Mouse (Mus musculus): Measurements from ENCODE around the gene Tnfrsf11a. TPM values are rescaled to one million over a fixed set of nuclear protein-coding genes. Genes with fewer than 3 reads are reported as not detected.

Gene Tnfrsf11a
- total and polyA plus RNA-seq, 2 experiments from 2014 or later = 1.1 to 4.0 TPM

DNA sequence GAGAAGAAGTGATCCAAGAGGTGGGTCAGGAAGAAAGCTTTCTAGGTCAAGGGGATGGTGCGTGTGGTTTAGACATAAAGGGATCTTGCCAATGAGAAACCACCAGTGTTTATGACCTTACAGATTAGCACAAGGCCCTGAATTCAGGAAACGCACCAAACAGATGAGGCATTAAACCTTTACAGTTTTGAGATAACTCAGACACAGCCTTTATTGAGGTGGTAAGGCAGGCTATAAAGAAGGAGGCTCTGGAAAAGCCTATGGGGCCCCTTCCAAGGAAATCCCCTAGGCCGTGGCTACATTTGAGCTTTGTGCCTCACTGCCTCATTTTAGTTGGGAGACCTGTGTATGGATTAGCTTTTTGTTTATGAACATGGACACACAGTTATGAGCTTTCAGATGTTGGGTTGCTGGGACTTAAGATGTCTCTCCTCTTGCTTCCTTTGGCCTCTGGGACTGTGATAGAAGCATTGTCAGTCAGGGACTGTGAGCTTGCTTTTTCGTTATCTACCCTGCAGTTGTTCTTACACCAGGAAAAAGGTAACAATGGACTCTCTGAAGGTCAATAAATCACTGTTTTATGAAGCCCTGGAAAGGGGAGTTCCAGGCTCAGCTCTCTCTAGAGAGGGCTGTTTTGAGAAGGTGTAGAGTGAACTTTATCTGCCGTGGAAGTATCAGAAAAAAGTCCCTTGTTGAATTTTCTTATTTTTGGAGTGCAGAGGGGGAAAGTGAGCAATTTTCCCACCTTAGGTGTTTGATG, 3.9 kb downstream of the Tnfrsf11a start:
- DNase-seq (ENCODE audit: low spot score) (no peak), ATAC-seq (no peak)
- H3K9me3 ChIP-seq (ENCODE audit: low read length) = no peaks in the 10 kb centered on the region
- no peak overlapping the region for H3K4me3 ChIP-seq (ENCODE audit: low read length)
- H3K27ac ChIP-seq = no peak overlapping the region
- H3K27me3 ChIP-seq (ENCODE audit: insufficient read depth, low read length) = no peaks in the 10 kb centered on the region
- 88% methylated on average over 5 of the region's 5 CpGs for whole genome bisulfite sequencing
- H3K4me1 ChIP-seq (ENCODE audit: insufficient read depth, low read length) = no peaks in the 10 kb centered on the region
- no peak for TF ChIP-seq CTCF (IDR thresholded peaks at IDR 0.05; ENCODE audit: low read depth)
- H3K36me3 ChIP-seq (ENCODE audit: insufficient read depth, low read length) = no peaks in the 10 kb centered on the region
- no peak overlapping the region for H3K9ac ChIP-seq (replicated peaks; ENCODE audit: low read length)
- H3K4me2 ChIP-seq (ENCODE audit: low read depth, low read length) = no peak overlapping the region

- no peak for TF ChIP-seq CTCF (IDR thresholded peaks at IDR 0.05; ENCODE audit: low read depth)
- no peak overlapping the region for H3K9ac ChIP-seq (replicated peaks; ENCODE audit: low read length)
- ATAC-seq = no peak
- no peaks in the 10 kb centered on the region for H3K27me3 ChIP-seq (ENCODE audit: insufficient read depth, low read length)
- H3K4me1 ChIP-seq (ENCODE audit: insufficient read depth, low read length) = no peaks in the 10 kb centered on the region
- H3K27ac ChIP-seq = no peak overlapping the region
- no peak for DNase-seq (ENCODE audit: low spot score)
- 83% methylated on average over 4 of the region's 4 CpGs for WGBS
- H3K4me2 ChIP-seq (ENCODE audit: low read depth, low read length) = no peak overlapping the region
- H3K4me3 ChIP-seq (ENCODE audit: low read length) = no peak overlapping the region
- H3K9me3 ChIP-seq (ENCODE audit: low read length) = no peaks in the 10 kb centered on the region
- H3K36me3 ChIP-seq (ENCODE audit: insufficient read depth, low read length) = no peaks in the 10 kb centered on the region
Observed at GRCm38 (mm10) chr1:105785146-105785545, 4.6 kb downstream of the Tnfrsf11a start.

DNA sequence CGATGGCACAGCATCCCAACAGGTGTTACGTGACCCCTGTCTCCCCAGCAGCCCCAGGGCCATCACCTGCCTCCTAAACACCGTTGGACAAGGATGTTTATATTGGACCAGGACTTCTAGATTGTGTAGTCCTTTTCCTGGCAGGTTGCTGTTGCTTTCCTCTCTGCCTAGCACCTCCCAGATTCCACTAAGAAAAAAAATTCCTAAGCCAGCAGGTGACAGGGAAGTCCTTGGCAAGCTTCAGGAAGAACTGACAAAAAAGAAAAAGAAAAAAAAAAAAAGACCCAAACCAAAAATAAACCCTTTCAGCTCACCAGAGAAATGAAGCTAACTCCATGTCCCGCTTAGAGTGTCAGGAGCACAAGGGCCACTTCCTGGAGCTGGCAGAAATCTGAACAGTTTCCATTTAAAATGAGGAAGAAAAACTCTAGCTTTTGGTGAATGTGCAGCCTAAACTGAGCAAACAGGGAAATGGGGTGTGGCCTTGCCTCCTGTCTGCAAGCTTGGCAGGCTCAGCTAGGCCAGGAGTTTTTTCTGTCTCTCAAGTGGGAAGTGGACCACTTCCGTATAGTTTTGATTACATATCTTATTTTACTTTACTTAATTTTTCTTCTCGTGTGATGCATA, 6.3 kb downstream of the Tnfrsf11a start:
- DNase-seq (ENCODE audit: low spot score) (no peak), ATAC-seq (no peak)
- H3K27me3 ChIP-seq (ENCODE audit: insufficient read depth, low read length) = no peaks in the 10 kb centered on the region
- H3K9me3 ChIP-seq (ENCODE audit: low read length) = no peaks in the 10 kb centered on the region
- no peak overlapping the region for H3K9ac ChIP-seq (replicated peaks; ENCODE audit: low read length)
- H3K36me3 ChIP-seq (ENCODE audit: insufficient read depth, low read length) = no peaks in the 10 kb centered on the region
- H3K27ac ChIP-seq = no peak overlapping the region
- TF ChIP-seq CTCF (IDR thresholded peaks at IDR 0.05; ENCODE audit: low read depth) = no peak
- no peak overlapping the region for H3K4me3 ChIP-seq (ENCODE audit: low read length)
- H3K4me2 ChIP-seq (ENCODE audit: low read depth, low read length) = no peak overlapping the region
- H3K4me1 ChIP-seq (ENCODE audit: insufficient read depth, low read length) = no peaks in the 10 kb centered on the region
- 78% methylated on average over 6 of the region's 6 CpGs for WGBS

DNA sequence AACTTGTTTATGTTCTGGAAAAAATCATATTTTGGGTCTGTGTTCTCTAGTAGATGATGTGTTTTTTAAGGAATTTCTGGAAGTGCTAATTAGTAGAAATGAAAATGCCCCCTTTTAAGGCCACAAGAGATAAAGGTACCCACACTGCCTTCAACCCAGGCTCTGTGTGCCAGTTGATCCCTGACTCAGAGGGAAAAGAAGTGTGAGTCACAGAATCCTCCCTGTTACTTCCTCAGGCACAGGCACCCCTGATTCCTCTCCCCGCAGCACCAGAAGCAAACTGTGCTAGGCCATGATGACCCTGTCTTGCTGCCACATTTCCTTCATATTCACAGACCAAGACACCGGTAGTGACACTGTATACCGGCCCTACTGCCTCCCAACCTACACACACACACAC, 9.6 kb downstream of the Tnfrsf11a start:
- DNase-seq (ENCODE audit: low spot score) (no peak), ATAC-seq (no peak)
- no peak overlapping the region for H3K27ac ChIP-seq
- H3K4me1 ChIP-seq (ENCODE audit: insufficient read depth, low read length) = no peaks in the 10 kb centered on the region
- H3K4me3 ChIP-seq (ENCODE audit: low read length) = no peak overlapping the region
- H3K9me3 ChIP-seq (ENCODE audit: low read length) = no peaks in the 10 kb centered on the region
- H3K9ac ChIP-seq (replicated peaks; ENCODE audit: low read length) = no peak overlapping the region
- H3K27me3 ChIP-seq (ENCODE audit: insufficient read depth, low read length) = no peaks in the 10 kb centered on the region
- no peak overlapping the region for H3K4me2 ChIP-seq (ENCODE audit: low read depth, low read length)
- WGBS = 92% methylated on average over 3 of the region's 3 CpGs
- no peak for TF ChIP-seq CTCF (IDR thresholded peaks at IDR 0.05; ENCODE audit: low read depth)
- no peaks in the 10 kb centered on the region for H3K36me3 ChIP-seq (ENCODE audit: insufficient read depth, low read length)

DNA sequence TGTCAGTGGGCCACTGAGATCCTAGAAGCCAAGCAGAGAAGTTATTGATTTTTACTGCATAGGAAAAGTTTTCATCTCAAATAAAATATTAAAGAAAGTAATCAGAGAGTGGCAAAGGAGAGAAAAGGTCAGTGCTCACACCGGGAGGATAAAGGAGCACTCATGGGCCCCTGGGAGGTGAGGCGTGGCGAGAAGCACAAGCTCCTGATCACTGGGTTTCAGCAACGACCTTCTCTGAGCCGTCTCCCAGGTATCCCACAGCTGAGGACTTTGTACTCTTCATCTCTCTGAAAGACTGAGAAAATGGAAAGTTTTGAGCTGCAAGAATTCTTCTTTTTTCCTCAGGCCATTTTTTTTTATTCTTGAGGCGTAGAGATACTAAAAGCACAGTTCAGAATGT, 14.2 kb downstream of the Tnfrsf11a start:
- Histone ChIP-seq H3K36me3 (ENCODE audit: insufficient read depth, low read length) (no peaks in the 10 kb centered on the region), H3K27me3 (ENCODE audit: insufficient read depth, low read length) (no peaks in the 10 kb centered on the region), H3K4me3 (ENCODE audit: low read length) (no peak overlapping the region), H3K4me2 (ENCODE audit: low read depth, low read length) (no peak overlapping the region), H3K9me3 (ENCODE audit: low read length) (no peaks in the 10 kb centered on the region; the same call in 1 of the 2 replicates), H3K4me1 (ENCODE audit: insufficient read depth, low read length) (no peaks in the 10 kb centered on the region), H3K9ac (replicated peaks; ENCODE audit: low read length) (no peak overlapping the region), H3K27ac (no peak overlapping the region)
- TF ChIP-seq CTCF (IDR thresholded peaks at IDR 0.05; ENCODE audit: low read depth) = no peak
- 89% methylated on average over 6 of the region's 6 CpGs for WGBS
- DNase-seq (ENCODE audit: low spot score) = no peak
- ATAC-seq = no peak

DNA sequence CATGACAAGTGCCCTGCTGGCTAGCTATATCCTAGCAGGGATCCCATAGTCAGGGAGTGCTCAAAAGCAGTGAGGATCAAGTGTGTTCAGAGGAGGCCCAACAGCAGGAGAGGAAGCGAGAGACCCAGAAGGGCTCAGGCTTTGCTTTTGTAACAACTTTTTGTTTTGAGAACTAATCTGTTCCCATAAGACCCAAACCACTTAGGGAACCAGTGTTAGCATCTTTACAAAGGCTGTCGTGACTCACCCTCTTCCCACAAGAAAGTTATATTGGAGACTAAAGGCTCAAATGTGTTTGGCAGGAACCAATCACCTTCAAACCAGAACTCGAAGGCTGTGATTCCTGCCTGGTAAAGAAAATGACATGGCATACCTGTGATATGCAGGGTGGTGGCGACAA, 15.2 kb downstream of the Tnfrsf11a start:
- H3K27me3 ChIP-seq (ENCODE audit: insufficient read depth, low read length) = no peaks in the 10 kb centered on the region
- no peak overlapping the region for H3K4me2 ChIP-seq (ENCODE audit: low read depth, low read length)
- no peaks in the 10 kb centered on the region for H3K36me3 ChIP-seq (ENCODE audit: insufficient read depth, low read length)
- no peaks in the 10 kb centered on the region; the same call in 1 of the 2 replicates for H3K9me3 ChIP-seq (ENCODE audit: low read length)
- no peaks in the 10 kb centered on the region for H3K4me1 ChIP-seq (ENCODE audit: insufficient read depth, low read length)
- DNase-seq (ENCODE audit: low spot score) (no peak), ATAC-seq (no peak)
- WGBS = 89% methylated on average over 4 of the region's 4 CpGs
- H3K27ac ChIP-seq = no peak overlapping the region
- H3K9ac ChIP-seq (replicated peaks; ENCODE audit: low read length) = no peak overlapping the region
- no peak overlapping the region for H3K4me3 ChIP-seq (ENCODE audit: low read length)
- TF ChIP-seq CTCF (IDR thresholded peaks at IDR 0.05; ENCODE audit: low read depth) = no peak

GRCm38 (mm10) chr1:105800570-105800969, 20.1 kb downstream of the Tnfrsf11a start:
- H3K9ac ChIP-seq (replicated peaks; ENCODE audit: low read length) = no peak overlapping the region
- no peak overlapping the region for H3K27ac ChIP-seq
- no peaks in the 10 kb centered on the region for H3K36me3 ChIP-seq (ENCODE audit: insufficient read depth, low read length)
- H3K9me3 ChIP-seq (ENCODE audit: low read length) = no peaks in the 10 kb centered on the region
- TF ChIP-seq CTCF (IDR thresholded peaks at IDR 0.05; ENCODE audit: low read depth) = no peak
- DNase-seq (ENCODE audit: low spot score) (no peak), ATAC-seq (no peak)
- H3K4me1 ChIP-seq (ENCODE audit: insufficient read depth, low read length) = no peaks in the 10 kb centered on the region
- H3K27me3 ChIP-seq (ENCODE audit: insufficient read depth, low read length) = no peaks in the 10 kb centered on the region
- no peak overlapping the region for H3K4me3 ChIP-seq (ENCODE audit: low read length)
- 89% methylated on average over 6 of the region's 6 CpGs for WGBS
- no peak overlapping the region for H3K4me2 ChIP-seq (ENCODE audit: low read depth, low read length)

All from hindbrain, postnatal 0 days (tissue).